ENCODE assay signal across 10 mouse cellular contexts in the genomic region with DNA sequence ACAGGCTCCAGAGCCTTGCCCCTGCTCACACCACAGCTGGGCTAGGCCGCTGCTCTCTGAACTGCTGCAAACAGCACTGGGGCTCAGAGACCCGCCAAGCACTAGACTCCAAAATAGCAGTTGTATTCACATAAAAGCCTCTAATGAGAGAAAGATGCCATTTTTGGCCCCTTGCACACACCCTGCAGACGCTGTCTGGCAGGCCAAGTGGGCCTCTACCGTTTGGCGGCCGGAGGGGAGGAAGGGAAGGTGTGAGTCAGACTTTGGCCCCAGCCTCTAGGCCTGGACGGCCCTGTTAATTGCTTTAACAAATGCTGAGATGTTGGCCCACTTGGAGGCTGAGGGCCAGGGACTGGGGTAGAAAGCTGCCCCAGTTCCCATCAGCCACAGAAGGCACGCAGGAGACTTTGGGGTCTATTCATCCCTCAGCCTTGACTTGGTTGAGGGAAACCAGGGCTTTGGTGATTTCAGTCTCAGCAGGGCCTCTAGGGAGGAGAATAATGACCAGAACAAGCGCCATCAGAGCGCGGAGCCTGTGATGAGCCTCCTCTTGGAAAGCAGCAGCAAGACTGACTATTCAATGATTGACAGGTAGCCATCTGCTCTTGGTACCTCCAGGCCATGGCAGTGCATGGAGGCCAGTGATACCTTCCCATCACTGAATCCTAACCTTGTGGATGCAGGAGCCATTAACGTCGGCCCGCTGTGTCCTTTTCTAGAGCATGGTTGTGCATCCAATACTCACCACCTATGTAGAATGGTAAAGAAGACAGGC. TPM values are rescaled to one million over a fixed set of nuclear protein-coding genes. Genes with fewer than 3 reads are reported as not detected.
DNase-seq lines count a peak whose midpoint lies in the region; ATAC-seq and TF ChIP-seq lines count a peak whose summit lies in the region.
"Had no signal": no experiment of that assay in that cellular context is flagged by ENCODE, and none has a peak within 500 bp of the region (broad histone marks: within the 10 kb centered on the region; RNA-seq: fewer than 3 reads in every experiment).

No protein-coding gene starts in this region.

- no peak overlapping the region for H3K9ac ChIP-seq in embryonic facial prominence, embryonic 14.5 days (ENCODE audit: low read depth, low read length)
- H3K9ac ChIP-seq in heart, embryonic 13.5 days, result no peak overlapping the region
- H3K9ac ChIP-seq in kidney, embryonic 16.5 days (replicated peaks; ENCODE audit: low read length), result no peak overlapping the region
- no peak overlapping the region for H3K9ac ChIP-seq in midbrain, postnatal 0 days (replicated peaks; ENCODE audit: low read length, poor library complexity, severe bottlenecking)

- DNase-seq in embryonic facial prominence, embryonic 14.5 days (ENCODE audit: low spot score), result peak; percentile 47
- no peak for DNase-seq in embryonic facial prominence, embryonic 10.5 days (ENCODE audit: low spot score)
- peak; percentile 55 for DNase-seq in urinary bladder, postnatal 14 days (ENCODE audit: low spot score)
- no peak for DNase-seq in urinary bladder, adult 2 months (ENCODE audit: low spot score)
- DNase-seq in midbrain, postnatal 0 days (ENCODE audit: low spot score), result no peak

- 80% methylated on average over 14 of the region's 14 CpGs for WGBS in embryonic facial prominence, embryonic 14.5 days
- 85% methylated on average over 14 of the region's 14 CpGs for WGBS in embryonic facial prominence, embryonic 10.5 days
- 74% methylated on average over 14 of the region's 14 CpGs for WGBS in heart, embryonic 13.5 days
- WGBS in kidney, embryonic 16.5 days, result 75% methylated on average over 14 of the region's 14 CpGs
- WGBS in midbrain, postnatal 0 days, result 83% methylated on average over 14 of the region's 14 CpGs

- no peak overlapping the region for H3K4me3 ChIP-seq in embryonic facial prominence, embryonic 14.5 days (ENCODE audit: low read depth, low read length)
- no peak overlapping the region for H3K4me3 ChIP-seq in embryonic facial prominence, embryonic 10.5 days
- no peak overlapping the region for H3K4me3 ChIP-seq in heart, embryonic 13.5 days
- H3K4me3 ChIP-seq in kidney, embryonic 16.5 days (ENCODE audit: low read length), result no peak overlapping the region
- H3K4me3 ChIP-seq in midbrain, postnatal 0 days (ENCODE audit: low read depth, low read length), result no peak overlapping the region

- peaks cover 17% of the 10 kb centered on the region; the same call in 1 of the 2 replicates for H3K4me1 ChIP-seq in embryonic facial prominence, embryonic 14.5 days (ENCODE audit: control insufficient read depth, insufficient read depth, low read length)
- H3K4me1 ChIP-seq in embryonic facial prominence, embryonic 10.5 days, result peaks cover 35% of the 10 kb centered on the region
- no peaks in the 10 kb centered on the region for H3K4me1 ChIP-seq in heart, embryonic 13.5 days
- H3K4me1 ChIP-seq in kidney, embryonic 16.5 days (ENCODE audit: insufficient read depth, low read length), result no peaks in the 10 kb centered on the region
- no peaks in the 10 kb centered on the region for H3K4me1 ChIP-seq in midbrain, postnatal 0 days (ENCODE audit: insufficient read depth, low read length)

- no peak overlapping the region for H3K4me2 ChIP-seq in embryonic facial prominence, embryonic 14.5 days (ENCODE audit: low read depth, low read length)
- H3K4me2 ChIP-seq in heart, embryonic 13.5 days, result no peak overlapping the region
- no peak overlapping the region for H3K4me2 ChIP-seq in kidney, embryonic 16.5 days (replicated peaks; ENCODE audit: low read depth, low read length)
- H3K4me2 ChIP-seq in midbrain, postnatal 0 days (ENCODE audit: low read depth, low read length, poor library complexity, severe bottlenecking), result no peak overlapping the region

- H3K27me3 ChIP-seq in embryonic facial prominence, embryonic 14.5 days (replicated peaks; ENCODE audit: control insufficient read depth, insufficient read depth, low read length), result no peaks in the 10 kb centered on the region
- H3K27me3 ChIP-seq in embryonic facial prominence, embryonic 10.5 days (replicated peaks; ENCODE audit: low read depth, poor library complexity, severe bottlenecking), result no peaks in the 10 kb centered on the region
- peaks cover 40% of the 10 kb centered on the region for H3K27me3 ChIP-seq in heart, embryonic 13.5 days (replicated peaks)
- no peaks in the 10 kb centered on the region for H3K27me3 ChIP-seq in kidney, embryonic 16.5 days (ENCODE audit: insufficient read depth, low read length)
- H3K27me3 ChIP-seq in midbrain, postnatal 0 days (ENCODE audit: insufficient read depth, low read length), result no peaks in the 10 kb centered on the region
- H3K27me3 ChIP-seq: CH12.LX had no signal

- TF ChIP-seq CTCF in midbrain, postnatal 0 days (IDR thresholded peaks at IDR 0.05), result no peak

- ATAC-seq in embryonic facial prominence, embryonic 14.5 days (ENCODE audit: low read depth), result 0 out of 2 replicates have a peak, but pooled peaks have one; percentile 15
- no peak for ATAC-seq in heart, embryonic 13.5 days (ENCODE audit: extremely low read depth, insufficient number of reproducible peaks, low FRiP score, low TSS enrichment)
- no peak for ATAC-seq in granulocyte monocyte progenitor cell, adult 5-6 weeks (replicated peaks; ENCODE audit: poor library complexity, severe bottlenecking)
- no peak for ATAC-seq in kidney, embryonic 16.5 days (ENCODE audit: low FRiP score, low TSS enrichment)
- no peak for ATAC-seq in midbrain, postnatal 0 days (ENCODE audit: low FRiP score)

- no peak overlapping the region for H3K27ac ChIP-seq in embryonic facial prominence, embryonic 14.5 days (replicated peaks; ENCODE audit: low read depth, low read length)
- H3K27ac ChIP-seq in embryonic facial prominence, embryonic 10.5 days (replicated peaks), result no peak overlapping the region
- peak overlapping the region; percentile 32; the same call in 1 of the 2 replicates for H3K27ac ChIP-seq in heart, embryonic 13.5 days (replicated peaks)
- H3K27ac ChIP-seq in kidney, embryonic 16.5 days (ENCODE audit: low read length), result no peak overlapping the region
- no peak overlapping the region for H3K27ac ChIP-seq in midbrain, postnatal 0 days (ENCODE audit: low read depth, low read length)

- no peaks in the 10 kb centered on the region for H3K9me3 ChIP-seq in embryonic facial prominence, embryonic 14.5 days (ENCODE audit: control insufficient read depth, low read length)
- H3K9me3 ChIP-seq in embryonic facial prominence, embryonic 10.5 days, result no peaks in the 10 kb centered on the region
- H3K9me3 ChIP-seq in heart, embryonic 13.5 days, result no peaks in the 10 kb centered on the region
- H3K9me3 ChIP-seq in kidney, embryonic 16.5 days (ENCODE audit: low read length), result no peaks in the 10 kb centered on the region
- H3K9me3 ChIP-seq in midbrain, postnatal 0 days (ENCODE audit: low read length), result no peaks in the 10 kb centered on the region

- no peaks in the 10 kb centered on the region for H3K36me3 ChIP-seq in embryonic facial prominence, embryonic 14.5 days (ENCODE audit: control insufficient read depth, insufficient read depth, low read length)
- H3K36me3 ChIP-seq in embryonic facial prominence, embryonic 10.5 days (replicated peaks), result no peaks in the 10 kb centered on the region
- H3K36me3 ChIP-seq in heart, embryonic 13.5 days, result no peaks in the 10 kb centered on the region
- H3K36me3 ChIP-seq in kidney, embryonic 16.5 days (ENCODE audit: insufficient read depth, low read length), result no peaks in the 10 kb centered on the region
- no peaks in the 10 kb centered on the region for H3K36me3 ChIP-seq in midbrain, postnatal 0 days (ENCODE audit: insufficient read depth, low read length)

RNA-seq across cellular contexts. Expression of gene Ltbp2, which starts 14.0 kb away (rescaled TPM):
- 9.2 and 11.2 TPM in 2 replicates for polyA plus RNA-seq in embryonic facial prominence, embryonic 14.5 days (2014; fragmentation: Nextera tagmentation; extraction: Ambion mirVana)
- 0.12 TPM in 1 of 2 replicates, not detected in the other for polyA plus RNA-seq in embryonic facial prominence, embryonic 10.5 days (2016; fragmentation: Nextera tagmentation; extraction: Ambion mirVana)
- 0.99 and 1.7 TPM in 2 replicates for polyA plus RNA-seq in urinary bladder, adult 2 months (2012; rRNA removed)
- 1.8 TPM in 2 replicates for polyA plus RNA-seq in heart, embryonic 13.5 days (2015; fragmentation: Nextera tagmentation; extraction: Ambion mirVana)
- not detected in 2 replicates for total RNA-seq in granulocyte monocyte progenitor cell, adult 5-6 weeks (2014; fragmentation: Nextera tagmentation)
- not detected in 2 replicates for total RNA-seq in granulocyte monocyte progenitor cell, adult 5-6 weeks (2017)
- 0.89 and 0.98 TPM in 2 replicates for polyA plus RNA-seq in kidney, embryonic 16.5 days (2015; fragmentation: Nextera tagmentation; extraction: Ambion mirVana)
- total RNA-seq in midbrain, postnatal 0 days (2014; rRNA removed), result 0.28 and 4.0 TPM in 2 replicates
- 0.10 and 0.14 TPM in 2 replicates for polyA plus RNA-seq in midbrain, postnatal 0 days (2015; fragmentation: Nextera tagmentation; extraction: Ambion mirVana)
- total RNA-seq: hematopoietic stem cell, adult 5-6 weeks had no signal

Comparison
In these comparisons a context has a peak if more than half of its experiments do, and no peak if none do; other contexts are left out.
1. DNase-seq: peak in embryonic facial prominence, embryonic 14.5 days (single experiment) and urinary bladder, postnatal 14 days (single experiment); none in embryonic facial prominence, embryonic 10.5 days (single experiment), urinary bladder, adult 2 months (single experiment) and midbrain, postnatal 0 days (single experiment).